Mouse (Mus musculus) gastrocnemius, postnatal 36 days (tissue): ENCODE results near the gene Prlhr. TPM values are rescaled to one million over a fixed set of nuclear protein-coding genes. Genes with fewer than 3 reads are reported as not detected.

Experiments used
- DNase-seq, 2 experiments: peaks; one replicate each; pipeline ENCODE4 v3.0.0; 2022
- intact Hi-C: fragments of 180-260 bp; cut with DNase I; formaldehyde crosslinking; loops from one replicate; pipeline ENCODE4 v1.15.1; 2025
- total RNA-seq, 2 experiments: library from RNA; stranded (reverse); gene quantifications; 2 replicates each; pipeline ENCODE4 v1.2.3; 2021

Prlhr gene
- total RNA-seq, 2 experiments from 2014 or later: not detected

GRCm38 (mm10) chr19:60437566-60438241, 30.4 kb downstream of the Prlhr start:
- DNase-seq: no peak
- intact Hi-C loops: no loop called here

- intact Hi-C loops: no loop called here
- DNase-seq: no peak
Observed at GRCm38 (mm10) chr19:60432347-60433129, 35.6 kb downstream of the Prlhr start.

GRCm38 (mm10) chr19:60417611-60418010, 50.5 kb downstream of the Prlhr start:
- intact Hi-C loops: no loop called here
- no peak for DNase-seq

Other genes starting within 250 kb of the Prlhr start
- 10 to 100 TPM; 26.3 to 30.2 TPM for gene Fam204a, start 241.6 kb downstream of the Prlhr start, total RNA-seq
- gene Cacul1, start 112.7 kb upstream of the Prlhr start, total RNA-seq: 10 to 100 TPM; 31.0 to 31.3 TPM